Mouse (Mus musculus) regulatory T cell (primary cell): Measurements from ENCODE around the gene Ces3a.
"Not testable (repeated sequence)": the region's sequence is repeated elsewhere in the genome, so short reads cannot be mapped to it uniquely, and the experiment has no call there.

Source experiments
- in situ Hi-C: fragments of 300-600 bp; cut with MboI, MseI; formaldehyde crosslinking; loops from one replicate; pipeline ENCODE4 v1.15.1; 2025; ENCODE audit warnings: high pct_unique_total_duplicates

Gene Ces3a

DNA sequence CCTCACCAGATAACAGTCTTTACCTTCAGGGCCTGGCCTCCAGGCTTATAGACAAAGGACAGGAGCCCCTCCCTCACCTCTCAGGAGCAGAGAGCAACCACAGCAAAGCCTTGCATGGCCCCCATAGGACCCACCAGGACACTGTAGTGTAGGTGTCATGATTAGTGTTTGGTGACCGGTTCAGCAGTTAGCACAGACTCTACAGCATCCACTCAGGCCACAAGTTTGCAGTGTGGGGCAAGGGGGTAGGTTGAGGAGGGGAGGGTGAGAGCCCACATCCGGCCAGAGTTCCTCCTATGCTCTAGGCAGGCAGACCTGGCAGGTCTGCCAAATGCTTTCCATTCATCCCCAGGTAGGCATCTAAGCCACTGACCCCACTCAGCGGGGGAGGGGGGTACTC lies 45.6 kb downstream of the Ces3a start:
- in situ Hi-C loops: no loop called here

DNA sequence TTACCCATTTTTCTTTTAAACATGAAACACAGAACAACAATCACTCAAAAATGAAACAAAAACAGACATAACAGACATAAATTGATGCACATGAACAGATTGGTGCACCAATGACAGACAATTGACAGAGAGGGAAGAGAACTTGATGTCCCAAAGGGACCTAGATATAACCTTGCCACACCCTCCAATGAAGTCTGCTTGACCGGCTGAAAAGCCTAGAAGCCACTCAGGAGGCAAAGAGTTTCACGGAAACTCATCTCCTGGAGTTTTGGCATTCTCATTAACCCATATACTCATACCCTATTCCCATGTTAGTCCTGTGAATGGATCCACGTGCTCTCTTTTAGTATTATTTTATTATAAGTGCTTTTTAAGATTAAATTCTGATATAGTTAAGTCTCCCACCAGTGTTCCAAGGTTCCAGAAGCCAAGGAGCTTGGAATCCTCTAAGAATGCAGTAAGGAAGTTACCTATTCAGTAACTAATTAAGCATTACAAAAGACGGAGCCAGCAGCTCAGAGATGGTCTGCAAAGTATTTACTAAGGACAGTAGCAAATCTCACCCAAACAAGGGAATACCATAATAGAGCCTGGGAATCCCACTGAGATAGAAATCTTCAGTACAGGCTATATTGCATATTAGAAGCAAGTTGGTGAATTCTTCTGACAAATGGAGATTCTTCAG lies 53.8 kb downstream of the Ces3a start:
- in situ Hi-C loops: not testable (repeated sequence)

DNA sequence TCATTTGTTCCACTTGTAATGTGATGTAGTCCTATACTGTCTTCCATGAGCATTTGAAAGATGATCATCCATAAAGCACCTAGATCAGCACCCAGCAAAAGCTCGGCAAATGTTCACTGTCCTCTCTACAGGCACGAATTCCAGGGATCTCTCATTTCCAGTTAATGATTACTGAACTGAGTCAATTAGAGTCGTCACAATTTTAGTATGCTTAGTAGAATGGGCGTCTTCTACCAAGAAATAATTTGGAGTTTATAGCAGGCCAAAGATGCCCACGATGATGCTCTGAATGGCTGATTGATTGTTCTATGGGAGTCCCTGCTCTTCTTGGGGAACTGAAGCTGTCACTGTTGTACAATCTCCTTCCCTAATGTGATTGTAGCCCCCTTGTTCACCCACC lies 55.3 kb downstream of the Ces3a start:
- in situ Hi-C loops: not testable (repeated sequence)

DNA sequence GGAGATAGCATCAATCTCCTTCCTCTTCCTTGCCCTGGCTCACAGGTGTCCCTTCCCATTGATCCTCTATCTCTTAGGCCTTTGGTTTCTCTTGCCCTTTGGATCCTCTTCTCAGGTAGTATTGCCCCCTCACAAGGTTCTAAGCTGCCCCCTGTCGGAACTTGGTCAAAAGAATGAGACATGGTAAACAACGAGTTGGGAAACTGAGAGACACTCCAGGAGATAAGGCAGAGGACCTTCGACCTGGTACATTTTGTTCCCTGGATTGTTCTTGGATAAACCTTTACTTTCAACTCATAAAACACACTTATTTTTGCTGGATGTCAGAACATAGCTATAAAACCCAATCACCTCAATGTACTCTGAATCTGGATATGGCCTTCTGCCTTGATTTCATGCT lies 55.8 kb downstream of the Ces3a start:
- in situ Hi-C loops: no loop called here
